Comparison of ENCODE assay signal across 21 mouse cellular contexts in genomic region chr13:112383941-112384659, GRCm38 (mm10).
DNase-seq lines count a peak whose midpoint lies in the region; ATAC-seq and TF ChIP-seq lines count a peak whose summit lies in the region.
"Had no signal": no experiment of that assay in that cellular context is flagged by ENCODE, and none has a peak within 500 bp of the region (broad histone marks: within the 10 kb centered on the region; RNA-seq: fewer than 3 reads in every experiment).

No protein-coding gene starts in this region.

- no peak for ATAC-seq in forebrain, embryonic 14.5 days
- no peak for ATAC-seq in forebrain, embryonic 13.5 days
- no peak for ATAC-seq in midbrain, embryonic 14.5 days (ENCODE audit: low FRiP score, low TSS enrichment)
- ATAC-seq: midbrain, embryonic 15.5 days had no signal

- H3K27ac ChIP-seq in forebrain, embryonic 14.5 days (ENCODE audit: low read depth, low read length) = no peak overlapping the region
- H3K27ac ChIP-seq in forebrain, embryonic 13.5 days = no peak overlapping the region
- no peak overlapping the region for H3K27ac ChIP-seq in kidney, adult 2 months (ENCODE audit: insufficient read depth, low read depth, low read length)
- no peak overlapping the region for H3K27ac ChIP-seq in midbrain, embryonic 14.5 days (replicated peaks; ENCODE audit: low read depth, low read length)
- H3K27ac ChIP-seq: hindbrain, embryonic 15.5 days; midbrain, embryonic 15.5 days had no signal

- peak; percentile 55 for DNase-seq in forebrain, embryonic 14.5 days (ENCODE audit: low spot score)
- DNase-seq in kidney, adult 2 months = peak; percentile 28
- no peak for DNase-seq in kidney, adult 18-20 months
- peak; percentile 52 for DNase-seq in NIH3T3 (ENCODE audit: low read depth)
- DNase-seq in induced T-regulatory cell, adult 2 months (ENCODE audit: low read depth) = peak; percentile 60
- no peak for DNase-seq in adrenal gland, postnatal 10 days
- no peak for DNase-seq in midbrain, embryonic 14.5 days
- DNase-seq: cerebellum, adult 11-12 months; cerebellum, postnatal 25 days; gastrocnemius, postnatal 25 days; kidney, adult 9 months; kidney, postnatal 36 days; layer of hippocampus, adult 9-11 months; lung, postnatal 4 days; retina, postnatal 1 day; thymus, postnatal 4 days had no signal

- no peak overlapping the region for H3K4me2 ChIP-seq in forebrain, embryonic 14.5 days (ENCODE audit: low read length)
- H3K4me2 ChIP-seq in forebrain, embryonic 13.5 days = no peak overlapping the region
- no peak overlapping the region for H3K4me2 ChIP-seq in midbrain, embryonic 14.5 days (ENCODE audit: low read length)
- H3K4me2 ChIP-seq: hindbrain, embryonic 15.5 days; limb, embryonic 12.5 days; midbrain, embryonic 15.5 days had no signal

- 71% methylated on average over 11 of the region's 11 CpGs for WGBS in forebrain, embryonic 14.5 days
- WGBS in forebrain, embryonic 13.5 days = 84% methylated on average over 11 of the region's 11 CpGs
- 60% methylated on average over 11 of the region's 11 CpGs for WGBS in kidney, adult 2 months
- 87% methylated on average over 11 of the region's 11 CpGs for WGBS in midbrain, embryonic 14.5 days

- no peak for TF ChIP-seq POLR2A in kidney, adult 2 months (IDR thresholded peaks at IDR 0.05; ENCODE audit: low read depth, low read length)

- no peaks in the 10 kb centered on the region for H3K27me3 ChIP-seq in forebrain, embryonic 14.5 days (replicated peaks; ENCODE audit: control insufficient read depth, insufficient read depth, low read length)
- H3K27me3 ChIP-seq in forebrain, embryonic 13.5 days = no peaks in the 10 kb centered on the region
- no peaks in the 10 kb centered on the region for H3K27me3 ChIP-seq in kidney, adult 2 months (replicated peaks; ENCODE audit: control insufficient read depth, insufficient read depth, low read length)
- H3K27me3 ChIP-seq in midbrain, embryonic 14.5 days (ENCODE audit: control insufficient read depth, insufficient read depth, low read length) = no peaks in the 10 kb centered on the region
- H3K27me3 ChIP-seq: hindbrain, embryonic 15.5 days; limb, embryonic 12.5 days; midbrain, embryonic 15.5 days had no signal

- no peak overlapping the region for H3K4me3 ChIP-seq in forebrain, embryonic 14.5 days (ENCODE audit: low read depth, low read length)
- no peak overlapping the region for H3K4me3 ChIP-seq in forebrain, embryonic 13.5 days
- no peak overlapping the region for H3K4me3 ChIP-seq in kidney, adult 2 months (ENCODE audit: insufficient read depth, low read depth, low read length)
- H3K4me3 ChIP-seq in midbrain, embryonic 14.5 days (replicated peaks; ENCODE audit: low read depth, low read length) = no peak overlapping the region
- H3K4me3 ChIP-seq: heart, embryonic 10.5 days; hindbrain, embryonic 15.5 days; limb, embryonic 12.5 days; midbrain, embryonic 15.5 days had no signal

- H3K4me1 ChIP-seq in forebrain, embryonic 14.5 days (ENCODE audit: control insufficient read depth, insufficient read depth, low read length) = no peaks in the 10 kb centered on the region; the same call in 1 of the 2 replicates
- H3K4me1 ChIP-seq in forebrain, embryonic 13.5 days = no peaks in the 10 kb centered on the region
- 0 out of 2 replicates have a peak, but pooled peaks cover 3% of the 10 kb centered on the region for H3K4me1 ChIP-seq in kidney, adult 2 months (ENCODE audit: control insufficient read depth, insufficient read depth, low read length)
- no peaks in the 10 kb centered on the region for H3K4me1 ChIP-seq in midbrain, embryonic 14.5 days (ENCODE audit: control insufficient read depth, insufficient read depth, low read length)
- H3K4me1 ChIP-seq: hindbrain, embryonic 15.5 days; midbrain, embryonic 15.5 days had no signal

- no peak overlapping the region for H3K9ac ChIP-seq in forebrain, embryonic 14.5 days (ENCODE audit: low read length)
- H3K9ac ChIP-seq in forebrain, embryonic 13.5 days = no peak overlapping the region
- H3K9ac ChIP-seq in midbrain, embryonic 14.5 days (replicated peaks; ENCODE audit: low read length) = no peak overlapping the region
- H3K9ac ChIP-seq: hindbrain, embryonic 15.5 days; limb, embryonic 12.5 days; midbrain, embryonic 15.5 days had no signal

- no peaks in the 10 kb centered on the region for H3K9me3 ChIP-seq in forebrain, embryonic 14.5 days (replicated peaks; ENCODE audit: control insufficient read depth, low read length)
- H3K9me3 ChIP-seq in forebrain, embryonic 13.5 days (replicated peaks) = no peaks in the 10 kb centered on the region
- no peaks in the 10 kb centered on the region for H3K9me3 ChIP-seq in midbrain, embryonic 14.5 days (ENCODE audit: control insufficient read depth, low read length)
- H3K9me3 ChIP-seq: heart, embryonic 10.5 days; hindbrain, embryonic 15.5 days; limb, embryonic 12.5 days; midbrain, embryonic 15.5 days had no signal

- no peaks in the 10 kb centered on the region for H3K36me3 ChIP-seq in forebrain, embryonic 14.5 days (ENCODE audit: control insufficient read depth, insufficient read depth, low read length)
- H3K36me3 ChIP-seq in forebrain, embryonic 13.5 days (ENCODE audit: poor library complexity, severe bottlenecking) = no peaks in the 10 kb centered on the region
- no peaks in the 10 kb centered on the region for H3K36me3 ChIP-seq in kidney, adult 2 months (ENCODE audit: control insufficient read depth, insufficient read depth, low read length)
- H3K36me3 ChIP-seq in midbrain, embryonic 14.5 days (ENCODE audit: control insufficient read depth, insufficient read depth, low read length) = no peaks in the 10 kb centered on the region
- H3K36me3 ChIP-seq: heart, embryonic 10.5 days; hindbrain, embryonic 15.5 days; limb, embryonic 12.5 days; midbrain, embryonic 15.5 days had no signal

- no peak for TF ChIP-seq CTCF in kidney, adult 2 months (conservative IDR thresholded peaks at IDR 0.05; ENCODE audit: insufficient read depth, insufficient read length, low read depth, low read length)

Comparison
In these comparisons a context has a peak if more than half of its experiments do, and no peak if none do; other contexts are left out.
1. DNase-seq: peak in forebrain, embryonic 14.5 days (single experiment), kidney, adult 2 months (single experiment), NIH3T3 (single experiment) and induced T-regulatory cell, adult 2 months (single experiment); none in kidney, adult 18-20 months (single experiment), adrenal gland, postnatal 10 days (single experiment) and midbrain, embryonic 14.5 days (single experiment).